Mouse (Mus musculus) hindbrain, postnatal 0 days (tissue): ENCODE data around the gene Gm9008. TPM values are rescaled to one million over a fixed set of nuclear protein-coding genes. Genes with fewer than 3 reads are reported as not detected.
A peak's percentile ranks its signal among the peaks of the same experiment; 100 is the strongest.
"Not testable (repeated sequence)": the region's sequence is repeated elsewhere in the genome, so short reads cannot be mapped to it uniquely, and the experiment has no call there.

Experiments used
- ATAC-seq: fragments of 200-750 bp; cut with Nextera tagmentation; 2 replicates; pipeline ENCODE4 v1.8.0; 2017; ENCODE audit warnings: mild to moderate bottlenecking, moderate TSS enrichment, moderate library complexity
- DNase-seq: peaks from one replicate; pipeline ENCODE4 v3.0.0-alpha.2; 2015; ENCODE audit warnings: low spot score
- H3K27ac ChIP-seq: fragments of 300-500 bp; sonication (generic); 2 replicates; pipeline ENCODE4 v1.5.1; 2014; ENCODE audit warnings: mild to moderate bottlenecking
- H3K27me3 ChIP-seq: fragments of 300-500 bp; sonication (generic); 2 replicates; pipeline ENCODE4 v1.6.1; 2014; ENCODE audit warnings: low read length, mixed read lengths; ENCODE audit not compliant: insufficient read depth
- H3K36me3 ChIP-seq: fragments of 300-500 bp; sonication (generic); 2 replicates; pipeline ENCODE4 v1.6.1; 2014; ENCODE audit warnings: low read length, mixed read lengths; ENCODE audit not compliant: insufficient read depth
- H3K4me1 ChIP-seq: fragments of 300-500 bp; sonication (generic); 2 replicates; pipeline ENCODE4 v1.6.1; 2014; ENCODE audit warnings: antibody characterized with exemption, low read length, mixed read lengths; ENCODE audit not compliant: insufficient read depth
- H3K4me2 ChIP-seq: fragments of 300-500 bp; sonication (generic); 2 replicates; pipeline ENCODE4 v1.6.1; 2014; ENCODE audit warnings: low read depth, mild to moderate bottlenecking, low read length, moderate library complexity, mixed read lengths
- H3K4me3 ChIP-seq: fragments of 300-500 bp; sonication (generic); 2 replicates; pipeline ENCODE4 v1.5.1; 2014; ENCODE audit warnings: low read length
- H3K9ac ChIP-seq: fragments of 300-500 bp; sonication (generic); replicated peaks from 2 replicates; pipeline ENCODE4 v1.6.1; 2014; ENCODE audit warnings: mild to moderate bottlenecking, low read length, moderate library complexity, mixed read lengths
- H3K9me3 ChIP-seq: fragments of 300-500 bp; sonication (generic); 2 replicates; pipeline ENCODE4 v1.6.1; 2016; ENCODE audit warnings: low read length, mixed read lengths
- CTCF ChIP-seq: IDR thresholded peaks from 2 replicates; pipeline ENCODE4 v1.5.1; 2016; ENCODE audit warnings: antibody characterized with exemption, control low read depth, low read depth
- WGBS: fragments of 180-500 bp; shearing (Covaris S2); extraction: QIAGEN DNeasy Blood & Tissue Kit; methylation state at CpG from one replicate; pipeline ENCODE4 v1.1.7; 2014; 5-methylcytosine and 5-hydroxymethylcytosine counted together
- polyA plus RNA-seq: library from polyadenylated mRNA; unstranded; fragments of >200 nt; fragmentation: Nextera tagmentation; extraction: Ambion mirVana; gene quantifications from 2 replicates; pipeline ENCODE4 v1.2.1, GENCODE M21; 2015
- total RNA-seq: library from RNA; depleted of rRNA; stranded (reverse); fragments of >200 nt; gene quantifications from 2 replicates; pipeline ENCODE4 v1.2.3, GENCODE M21; 2014; rRNA removed

Gm9008 gene
- total RNA-seq (not detected in 2 replicates), polyA plus RNA-seq (0.21 and 0.29 TPM in 2 replicates)

- 0 out of 2 replicates have a peak, but pooled peaks have one; percentile 27 for ATAC-seq
- not testable (repeated sequence) for H3K9ac ChIP-seq, H3K4me2 ChIP-seq, H3K4me1 ChIP-seq, DNase-seq, H3K27ac ChIP-seq, H3K27me3 ChIP-seq, H3K9me3 ChIP-seq, H3K4me3 ChIP-seq, H3K36me3 ChIP-seq
- 89% methylated on average over 16 of the region's 22 CpGs for WGBS
Measured at GRCm38 (mm10) chr6:76497054-76497835, at the start of gene Gm9008. Gm9008 (minus strand) TSS chr6:76497784.

- DNase-seq: no peak
- Histone ChIP-seq H3K27ac (no peak overlapping the region), H3K36me3 (no peaks in the 10 kb centered on the region), H3K4me3 (no peak overlapping the region), H3K27me3 (no peaks in the 10 kb centered on the region), H3K4me2 (no peak overlapping the region), H3K9ac (no peak overlapping the region), H3K4me1 (no peaks in the 10 kb centered on the region), H3K9me3 (no peaks in the 10 kb centered on the region)
- ATAC-seq: no peak
- 77% methylated on average over 4 of the region's 4 CpGs for WGBS
- TF ChIP-seq CTCF: no peak
Measured at GRCm38 (mm10) chr6:76521975-76522641, 24.5 kb upstream of the Gm9008 start.

GRCm38 (mm10) chr6:76510200-76510599 lies 12.6 kb upstream of the Gm9008 start:
- H3K9ac ChIP-seq: no peak overlapping the region
- no peaks in the 10 kb centered on the region for H3K36me3 ChIP-seq
- H3K27ac ChIP-seq: no peak overlapping the region
- no peak for DNase-seq
- no peaks in the 10 kb centered on the region for H3K4me1 ChIP-seq
- no peaks in the 10 kb centered on the region for H3K9me3 ChIP-seq
- no peak overlapping the region for H3K4me2 ChIP-seq
- no peaks in the 10 kb centered on the region for H3K27me3 ChIP-seq
- no peak overlapping the region for H3K4me3 ChIP-seq
- no peak for TF ChIP-seq CTCF
- ATAC-seq: no peak

GRCm38 (mm10) chr6:76496335-76496734 lies 1.2 kb downstream of the Gm9008 start:
- not testable (repeated sequence) for H3K4me2 ChIP-seq, H3K27ac ChIP-seq, H3K4me3 ChIP-seq, H3K27me3 ChIP-seq, H3K4me1 ChIP-seq, H3K9me3 ChIP-seq, H3K9ac ChIP-seq, ATAC-seq, DNase-seq, H3K36me3 ChIP-seq
- 90% methylated on average over 6 of the region's 12 CpGs for WGBS

GRCm38 (mm10) chr6:76468194-76468593 lies 29.4 kb downstream of the Gm9008 start:
- Histone ChIP-seq H3K9ac (no peak overlapping the region), H3K27ac (no peak overlapping the region), H3K36me3 (no peaks in the 10 kb centered on the region), H3K4me1 (no peaks in the 10 kb centered on the region), H3K27me3 (no peaks in the 10 kb centered on the region), H3K4me3 (no peak overlapping the region), H3K9me3 (no peaks in the 10 kb centered on the region), H3K4me2 (no peak overlapping the region)
- DNase-seq (peak; percentile 57), ATAC-seq (no peak)
- no peak for TF ChIP-seq CTCF
- 22% methylated on average over 2 of the region's 2 CpGs for WGBS
